Mouse (Mus musculus) E14TG2a.4 (cell line): ENCODE results near the gene Nectin4.

Source experiments
- H3K27me3 ChIP-seq: 2 replicates; pipeline ENCODE4 v1.6.1; 2014; ENCODE audit warnings: low read length, control low read depth; ENCODE audit not compliant: insufficient read depth
- H3K36me3 ChIP-seq: 2 replicates; pipeline ENCODE4 v1.6.1; 2014; ENCODE audit warnings: low read length, control low read depth; ENCODE audit not compliant: insufficient read depth
- H3K4me1 ChIP-seq: replicated peaks from 2 replicates; pipeline ENCODE4 v1.6.1; 2014; ENCODE audit warnings: low read depth, low read length, control low read depth
- H3K4me3 ChIP-seq: replicated peaks from 2 replicates; pipeline ENCODE4 v1.5.1; 2014; ENCODE audit warnings: mild to moderate bottlenecking, low read length
- H3K9me3 ChIP-seq: 2 replicates; pipeline ENCODE4 v1.6.1; 2014; ENCODE audit warnings: low read length, control low read depth
- CTCF ChIP-seq: conservative IDR thresholded peaks from 2 replicates; pipeline ENCODE4 v1.5.1; 2014; ENCODE audit warnings: low read length
- NANOG ChIP-seq: IDR thresholded peaks from 2 replicates; pipeline ENCODE4 v1.6.1; 2014; ENCODE audit warnings: borderline replicate concordance, low read length, mixed read lengths
- POU5F1 ChIP-seq: IDR thresholded peaks from 2 replicates; pipeline ENCODE4 v1.6.1; 2014; ENCODE audit warnings: low read length, borderline replicate concordance

Gene Nectin4

DNA sequence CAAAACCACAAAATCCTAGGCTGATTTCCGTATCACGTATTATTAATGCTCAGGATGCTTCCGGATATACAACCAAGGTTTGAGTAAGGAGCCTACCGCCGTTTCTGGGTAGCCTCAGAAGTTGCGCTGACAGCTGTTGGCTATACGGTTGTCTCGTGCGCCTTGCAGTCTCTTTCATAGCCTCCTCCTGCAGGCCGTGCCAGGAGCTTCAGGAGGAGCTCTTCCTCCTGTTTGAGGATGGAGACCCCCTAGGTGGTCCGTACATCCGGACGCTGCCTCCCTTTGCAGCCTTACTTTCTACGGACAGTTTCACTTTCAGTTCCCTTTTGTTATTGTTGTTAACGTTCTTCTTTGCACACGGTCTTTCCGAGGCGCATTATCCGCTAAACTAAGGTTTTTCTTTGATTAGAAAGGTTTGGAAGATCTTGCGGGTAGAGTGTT, 42.1 kb downstream of the Nectin4 start:
- H3K4me1 ChIP-seq: peaks cover 59% of the 10 kb centered on the region
- H3K9me3 ChIP-seq: no peaks in the 10 kb centered on the region
- H3K36me3 ChIP-seq: peaks cover 36% of the 10 kb centered on the region
- H3K4me3 ChIP-seq: peak overlapping the region; percentile 99
- no peaks in the 10 kb centered on the region for H3K27me3 ChIP-seq
- TF ChIP-seq POU5F1 (no peak), CTCF (no peak), NANOG (no peak)

GRCm38 (mm10) chr1:171412446-171412845, 42.5 kb downstream of the Nectin4 start:
- peaks cover 63% of the 10 kb centered on the region for H3K4me1 ChIP-seq
- H3K4me3 ChIP-seq: peak overlapping the region; percentile 99
- TF ChIP-seq CTCF (no peak), NANOG (no peak)
- peaks cover 37% of the 10 kb centered on the region for H3K36me3 ChIP-seq
- no peaks in the 10 kb centered on the region for H3K27me3 ChIP-seq
- H3K9me3 ChIP-seq: no peaks in the 10 kb centered on the region

GRCm38 (mm10) chr1:171413608-171414007, 43.7 kb downstream of the Nectin4 start:
- Histone ChIP-seq H3K9me3 (no peaks in the 10 kb centered on the region), H3K36me3 (peaks cover 43% of the 10 kb centered on the region), H3K27me3 (no peaks in the 10 kb centered on the region), H3K4me1 (peaks cover 73% of the 10 kb centered on the region), H3K4me3 (peak overlapping the region; percentile 99)
- TF ChIP-seq CTCF (no peak), POU5F1 (no peak), NANOG (no peak)

- TF ChIP-seq NANOG (no peak), POU5F1 (no peak), CTCF (no peak)
- H3K9me3 ChIP-seq: no peaks in the 10 kb centered on the region
- peak within 1 kb of the TSS; percentile 43 for H3K4me3 ChIP-seq
Measured at GRCm38 (mm10) chr1:171418660-171419059, 48.8 kb downstream of the Nectin4 start, which contains the start of gene Tstd1. Gene Tstd1, plus strand, starts transcription at chr1:171418872.

GRCm38 (mm10) chr1:171419291-171419882, 49.5 kb downstream of the Nectin4 start:
- peaks cover 69% of the 10 kb centered on the region for H3K4me1 ChIP-seq
- no peaks in the 10 kb centered on the region for H3K27me3 ChIP-seq
- TF ChIP-seq CTCF (no peak), NANOG (no peak), POU5F1 (no peak)
- H3K9me3 ChIP-seq: no peaks in the 10 kb centered on the region
- H3K36me3 ChIP-seq: peaks cover 68% of the 10 kb centered on the region
- H3K4me3 ChIP-seq: peak overlapping the region; percentile 43

More at GRCm38 (mm10) chr1:171418660-171419059, 48.8 kb downstream of the Nectin4 start, which contains the start of gene Tstd1:
- Histone ChIP-seq H3K4me1 (peaks cover 76% of the 10 kb centered on the region), H3K36me3 (peaks cover 73% of the 10 kb centered on the region), H3K27me3 (no peaks in the 10 kb centered on the region)

- TF ChIP-seq NANOG (no peak), POU5F1 (no peak), CTCF (no peak)
- Histone ChIP-seq H3K27me3 (no peaks in the 10 kb centered on the region), H3K4me3 (peak overlapping the region; percentile 43), H3K4me1 (peaks cover 67% of the 10 kb centered on the region), H3K36me3 (peaks cover 66% of the 10 kb centered on the region), H3K9me3 (no peaks in the 10 kb centered on the region)
Measured at GRCm38 (mm10) chr1:171419905-171420304, 50.0 kb downstream of the Nectin4 start.

DNA sequence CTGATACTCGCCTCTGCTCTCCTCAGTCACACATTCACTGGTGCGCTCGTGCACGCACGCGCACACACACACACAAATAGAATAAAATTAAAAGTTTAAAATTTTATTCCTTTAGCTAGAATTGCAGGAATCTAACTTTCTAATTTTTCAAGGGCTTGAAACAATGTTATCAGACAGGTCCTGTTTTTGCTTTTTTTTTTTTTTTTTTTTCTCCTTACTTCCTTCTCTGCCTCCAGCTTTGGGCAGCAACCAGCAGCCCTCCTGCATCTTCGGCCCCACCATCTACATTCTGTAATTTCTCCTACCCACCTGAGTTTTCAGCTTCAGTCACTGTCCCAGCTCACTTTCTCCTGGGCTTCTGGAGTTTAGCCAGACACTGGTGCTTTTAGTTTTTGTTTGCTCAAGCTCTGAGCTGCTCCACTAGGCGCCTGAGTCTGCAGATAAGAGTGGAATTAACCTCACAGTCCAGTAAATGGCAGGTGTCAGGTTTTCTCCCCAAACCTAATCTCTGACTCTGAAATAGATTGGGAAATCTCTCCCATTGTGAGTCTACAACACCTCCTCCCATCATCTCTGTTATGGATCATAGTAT, 52.7 kb downstream of the Nectin4 start:
- no peak for TF ChIP-seq NANOG
- Histone ChIP-seq H3K4me3 (no peak overlapping the region), H3K27me3 (no peaks in the 10 kb centered on the region), H3K36me3 (peaks cover 40% of the 10 kb centered on the region), H3K9me3 (no peaks in the 10 kb centered on the region), H3K4me1 (peaks cover 60% of the 10 kb centered on the region)

- Histone ChIP-seq H3K4me3 (no peak overlapping the region), H3K9me3 (no peaks in the 10 kb centered on the region), H3K27me3 (no peaks in the 10 kb centered on the region), H3K4me1 (peaks cover 47% of the 10 kb centered on the region), H3K36me3 (peaks cover 20% of the 10 kb centered on the region)
- TF ChIP-seq CTCF (no peak), NANOG (no peak), POU5F1 (no peak)
Measured at GRCm38 (mm10) chr1:171424638-171425037, 54.7 kb downstream of the Nectin4 start.

DNA sequence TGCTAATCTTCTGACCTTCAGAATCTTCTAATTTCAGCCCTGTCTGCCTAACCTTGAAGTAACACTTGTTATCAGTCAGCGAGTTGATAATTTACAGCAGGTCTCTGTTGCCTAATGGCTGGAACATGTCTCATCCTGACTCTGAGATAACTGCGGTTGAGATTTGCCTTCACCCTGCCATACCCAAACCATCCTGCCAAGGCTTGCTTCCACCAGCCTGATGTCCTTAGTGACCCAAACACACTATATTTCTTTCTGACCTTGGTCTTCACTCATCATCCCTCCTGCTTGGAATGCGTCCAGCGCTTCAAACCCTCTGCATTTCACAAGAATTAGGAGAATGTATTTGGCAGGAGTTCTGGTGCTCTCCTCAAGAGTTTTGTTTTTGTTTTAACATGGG, 55.2 kb downstream of the Nectin4 start:
- H3K36me3 ChIP-seq: peaks cover 15% of the 10 kb centered on the region
- H3K4me3 ChIP-seq: no peak overlapping the region
- no peaks in the 10 kb centered on the region for H3K9me3 ChIP-seq
- no peak for TF ChIP-seq NANOG
- no peak for TF ChIP-seq POU5F1
- no peak for TF ChIP-seq CTCF
- no peaks in the 10 kb centered on the region for H3K27me3 ChIP-seq
- peaks cover 42% of the 10 kb centered on the region for H3K4me1 ChIP-seq
